Mouse (Mus musculus) adrenal gland (tissue): ENCODE data around the gene Fh1.

Source experiments
- intact Hi-C: fragments of 180-260 bp; cut with DNase I; formaldehyde crosslinking; loops from one replicate; pipeline ENCODE4 v1.15.1; 2025
- long read RNA-seq, 2 experiments: library from polyadenylated mRNA; unstranded; transcript quantifications; one replicate each; pipeline ENCODE4 v2.0.0; 2020; ENCODE audit warnings: borderline replicate concordance in 1 of 2; ENCODE audit not compliant: insufficient replicate concordance in 1 of 2

Gene Fh1
- long read RNA-seq, experiment 1, transcript Fh1-201 (10 exons, 2,636 nt) = major isoform, 157 of 165 reads
- long read RNA-seq, experiment 1, partial matches to known transcripts = 3 of 165 reads
- long read RNA-seq, experiment 1, other reads (novel, unspliced or antisense) = 5 of 165 reads
- long read RNA-seq, experiment 2, transcript Fh1-201 (10 exons, 2,636 nt) = major isoform, 172 of 177 reads
- long read RNA-seq, experiment 2, partial matches to known transcripts = 2 of 177 reads
- long read RNA-seq, experiment 2, other reads (novel, unspliced or antisense) = 3 of 177 reads

DNA sequence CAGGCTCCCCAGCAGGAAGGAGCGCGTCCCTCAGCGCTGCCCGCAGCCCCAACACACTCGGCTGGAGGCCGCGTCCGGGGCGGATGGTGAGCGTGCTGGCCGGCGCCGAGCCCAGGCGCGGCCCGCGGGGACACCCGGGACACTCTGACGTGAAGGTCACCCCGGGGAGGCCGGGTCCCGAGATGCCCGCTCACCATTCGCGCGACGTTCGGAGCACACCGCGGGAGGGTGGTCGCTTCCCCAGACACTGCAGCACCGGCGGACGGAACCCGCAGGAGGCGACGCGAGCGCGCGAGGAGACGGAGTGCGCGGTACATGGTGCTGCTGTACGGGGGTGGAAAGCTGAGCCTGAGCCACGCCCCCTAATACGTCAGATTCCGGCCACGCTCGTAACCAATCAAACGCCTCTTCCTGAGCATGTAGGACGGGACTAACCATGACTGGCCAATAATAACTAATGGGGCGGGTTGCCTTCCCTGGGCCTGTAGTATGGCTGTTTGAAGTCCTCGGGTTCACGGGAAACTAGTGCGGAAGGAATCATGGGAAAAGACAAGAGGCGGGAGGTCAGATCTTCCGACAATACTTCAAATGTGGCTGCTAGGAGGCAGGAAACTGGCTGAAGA is at the start of gene Fh1:
Gene Fh1 (minus strand): TSS at position 379 of the 623 bp plus-strand sequence.
- intact Hi-C loops = loop anchor here (5.0 kb wide), 1 partner anchor 257 kb away; the partner anchor contains the start of gene Exo1

DNA sequence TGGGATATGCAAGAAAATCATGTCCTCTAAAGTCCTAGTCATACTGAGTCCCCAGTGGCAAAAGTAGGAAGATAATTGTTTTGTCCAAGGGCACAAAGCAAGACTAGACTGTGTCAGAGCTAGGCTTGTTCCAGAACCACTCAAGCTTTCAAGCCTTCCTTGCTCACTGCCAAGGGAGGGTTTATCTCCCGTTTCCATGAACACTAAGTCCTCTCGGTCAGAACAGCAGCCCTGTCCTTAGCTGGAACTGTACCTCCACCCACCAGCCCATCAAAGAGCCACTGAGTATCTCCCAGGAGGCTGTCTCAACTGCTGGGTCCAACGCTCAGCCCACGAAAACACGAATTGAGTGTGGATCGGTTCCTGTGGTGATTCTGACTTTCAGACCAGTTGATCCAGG is 49.7 kb upstream of the Fh1 start:
- intact Hi-C loops = no loop called here

DNA sequence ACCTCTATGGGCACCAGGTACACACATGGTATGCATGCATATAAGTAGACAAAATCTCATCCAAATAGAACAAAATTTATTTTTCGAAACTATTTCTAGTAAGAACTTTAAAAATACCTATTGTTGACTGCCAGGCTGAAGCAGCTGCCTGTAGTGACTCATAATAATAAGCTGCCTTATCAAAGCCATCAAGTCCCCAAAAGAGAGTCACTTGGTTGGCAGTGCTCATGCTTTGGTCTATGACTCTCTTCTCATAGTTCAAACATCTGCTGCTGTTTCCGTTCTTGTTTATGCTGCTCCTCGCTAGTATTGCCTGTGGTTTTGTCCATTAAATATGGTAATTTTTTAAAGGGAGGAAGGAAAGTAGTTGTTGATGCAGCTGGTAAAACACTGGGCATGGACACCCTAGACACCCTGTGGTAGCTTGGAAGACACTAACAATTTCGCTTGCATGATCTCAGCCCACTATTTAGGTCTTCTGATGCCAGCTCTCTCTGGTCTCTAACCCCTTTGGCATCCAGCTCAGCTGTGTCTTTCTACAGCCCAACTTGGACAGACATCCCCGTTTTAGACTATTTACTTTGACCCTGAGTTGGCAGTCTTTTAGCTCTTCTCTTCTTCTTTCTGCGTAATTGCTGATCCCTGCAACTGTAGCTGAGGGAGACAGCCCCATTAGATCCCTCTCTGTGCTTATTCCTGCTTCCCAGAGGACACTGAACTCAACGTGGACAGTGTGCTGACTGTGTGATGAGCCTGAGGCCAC is 48.3 kb upstream of the Fh1 start:
- intact Hi-C loops = loop anchor here (5.0 kb wide), 1 partner anchor 194 kb away; no protein-coding TSS in a partner anchor

DNA sequence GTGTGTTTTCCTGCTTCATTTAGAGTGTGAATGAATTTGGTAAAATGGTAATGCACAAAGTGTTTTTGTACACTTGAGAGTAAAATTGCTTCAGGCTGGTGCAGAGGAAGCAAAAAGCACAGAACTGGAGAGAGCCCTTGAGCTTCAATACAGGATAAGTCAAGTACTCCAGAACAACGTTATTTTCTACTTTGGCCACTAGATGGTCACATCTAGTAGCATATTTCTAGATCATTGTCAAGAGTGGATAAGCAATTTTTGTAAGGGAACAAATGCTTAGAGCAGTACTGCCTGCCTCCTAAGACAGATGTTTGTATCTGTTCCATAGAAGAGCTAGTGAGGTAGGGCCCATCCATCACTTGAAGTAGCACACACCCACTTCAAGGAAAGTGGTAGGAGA is 46.2 kb upstream of the Fh1 start:
- intact Hi-C loops = loop anchor here (2.0 to 5.0 kb wide), 2 partner anchors 196 to 251 kb away; no protein-coding TSS in a partner anchor

DNA sequence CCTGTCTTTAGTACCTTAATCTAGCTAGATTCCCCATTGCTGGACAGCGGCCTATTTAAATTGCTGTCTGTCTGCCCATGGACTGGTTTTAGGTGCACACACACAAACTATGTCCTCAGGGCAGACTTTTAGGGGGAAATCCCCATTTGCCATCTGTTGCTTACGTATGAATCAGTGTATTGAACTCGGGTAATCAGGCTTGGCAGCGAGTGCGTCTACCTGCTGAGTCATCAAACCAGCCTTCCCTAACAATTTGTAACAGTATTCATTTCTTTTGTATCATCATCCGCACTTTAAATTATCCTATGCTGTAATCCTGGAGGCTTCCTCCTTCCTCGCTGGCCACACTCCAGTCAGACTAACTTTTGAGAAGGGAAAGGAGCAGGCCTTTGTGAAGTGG is 44.6 kb upstream of the Fh1 start:
- intact Hi-C loops = loop anchor here (2.0 to 5.0 kb wide), 2 partner anchors 197 to 253 kb away; no protein-coding TSS in a partner anchor

DNA sequence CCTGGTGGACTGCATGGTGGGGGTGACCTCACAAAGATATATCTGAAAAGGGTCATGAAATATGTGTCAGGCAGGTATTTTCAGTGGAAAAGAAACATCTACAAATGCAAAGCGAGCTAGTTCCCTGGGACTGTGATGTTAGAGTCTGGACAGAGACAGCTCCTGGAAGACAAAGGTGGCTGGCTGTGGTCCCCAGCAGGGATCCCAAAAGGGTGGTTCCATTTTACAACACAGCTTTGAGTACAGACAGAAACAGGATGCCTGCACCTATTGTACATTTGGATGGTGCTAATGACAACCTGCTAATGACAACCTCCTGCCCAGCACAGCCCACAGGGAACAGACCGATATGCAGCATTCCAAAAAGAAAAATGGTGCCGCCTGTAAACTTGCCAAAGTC is 44.0 kb upstream of the Fh1 start:
- intact Hi-C loops = no loop called here

DNA sequence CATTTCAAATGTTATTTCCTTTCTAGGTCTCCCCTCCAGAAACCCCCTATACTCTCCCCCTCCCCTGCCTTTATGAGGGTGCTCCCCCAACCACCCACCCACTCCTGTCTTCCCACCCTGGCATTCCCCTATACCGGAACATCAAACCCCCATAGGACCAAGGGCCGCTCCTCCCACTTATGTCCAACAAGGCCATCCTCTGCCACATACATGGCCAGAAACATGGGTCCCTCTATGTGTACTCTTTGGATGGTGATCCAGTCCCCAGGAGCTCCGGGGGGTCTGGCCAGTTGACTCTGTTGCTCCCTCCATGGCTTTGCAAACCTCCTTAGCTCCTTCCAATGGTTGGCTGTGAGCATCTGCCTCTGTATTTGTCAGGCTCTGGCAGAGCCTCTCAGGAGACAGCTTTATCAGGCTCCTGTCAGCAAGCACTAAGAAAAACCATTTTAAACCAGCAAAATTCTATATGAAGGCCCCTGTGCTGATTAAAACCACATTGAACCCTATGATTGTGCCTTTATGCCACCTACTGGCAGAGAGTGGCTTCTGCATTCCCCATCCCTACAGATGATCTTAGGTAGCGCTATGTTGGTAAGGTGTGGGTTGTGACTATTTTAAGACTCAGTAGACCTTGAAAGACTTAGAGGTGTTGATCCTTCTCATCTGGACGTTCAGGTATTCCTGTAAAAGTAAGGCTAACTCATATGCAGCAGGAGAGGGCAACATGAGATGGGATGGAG is 43.4 kb upstream of the Fh1 start:
- intact Hi-C loops = no loop called here

DNA sequence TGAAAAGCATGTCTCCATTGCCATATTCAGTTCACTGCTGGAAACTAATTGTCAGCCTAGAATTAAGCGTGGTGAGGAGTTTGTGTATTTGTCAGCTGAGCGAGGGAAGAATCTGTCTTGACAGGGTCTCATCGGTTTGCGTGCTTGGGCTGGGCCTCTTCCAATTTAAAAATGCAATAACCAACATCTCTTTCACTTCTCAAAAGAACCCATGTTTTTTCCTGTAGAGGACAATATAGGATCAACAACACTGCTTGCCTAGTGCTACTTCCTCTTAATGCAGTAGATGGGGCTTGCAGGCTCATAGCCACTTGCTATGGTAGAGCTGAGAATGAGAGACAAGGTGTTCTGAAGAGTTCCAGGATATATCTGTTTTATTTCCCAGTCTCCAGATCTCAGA is 34.5 kb upstream of the Fh1 start:
- intact Hi-C loops = no loop called here

DNA sequence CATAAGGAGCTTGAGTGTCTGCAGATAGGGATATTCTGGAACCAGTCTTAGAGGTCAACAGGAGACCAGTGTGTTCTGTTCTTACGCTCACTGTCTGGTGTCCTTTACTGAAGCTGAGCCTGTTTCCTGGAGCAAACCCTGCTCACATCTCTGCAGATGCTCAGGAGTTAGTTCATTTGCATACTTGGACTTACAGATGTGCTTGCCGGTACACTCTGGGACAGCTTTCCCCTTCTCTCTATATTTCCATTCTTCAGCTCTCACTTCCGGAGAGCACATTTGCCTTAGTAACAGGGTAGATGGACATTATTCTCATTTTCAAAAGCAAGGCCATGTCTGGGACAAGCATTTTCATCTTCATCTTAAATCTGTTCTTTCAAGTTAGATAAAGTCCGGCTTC is 23.2 kb upstream of the Fh1 start:
- intact Hi-C loops = no loop called here

DNA sequence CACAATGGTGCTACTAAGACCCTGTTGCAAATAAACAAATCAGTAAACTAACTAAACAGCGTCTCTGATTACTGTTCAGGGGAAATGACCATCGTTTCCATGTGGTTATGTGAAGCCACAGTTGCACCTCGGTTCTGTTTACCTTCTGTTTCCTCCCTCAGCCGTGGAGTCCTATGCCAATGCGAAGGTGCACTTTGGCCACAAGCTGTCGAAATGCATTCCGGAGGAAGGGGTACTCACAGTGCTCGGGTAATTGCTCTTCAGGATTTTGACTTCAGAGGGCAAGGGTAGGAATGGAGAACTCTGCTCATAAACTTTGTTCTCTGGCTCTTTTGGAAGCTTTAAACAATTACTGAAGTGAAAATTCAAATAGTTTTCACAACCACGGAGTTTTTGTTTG is 21.5 kb upstream of the Fh1 start:
- intact Hi-C loops = no loop called here

DNA sequence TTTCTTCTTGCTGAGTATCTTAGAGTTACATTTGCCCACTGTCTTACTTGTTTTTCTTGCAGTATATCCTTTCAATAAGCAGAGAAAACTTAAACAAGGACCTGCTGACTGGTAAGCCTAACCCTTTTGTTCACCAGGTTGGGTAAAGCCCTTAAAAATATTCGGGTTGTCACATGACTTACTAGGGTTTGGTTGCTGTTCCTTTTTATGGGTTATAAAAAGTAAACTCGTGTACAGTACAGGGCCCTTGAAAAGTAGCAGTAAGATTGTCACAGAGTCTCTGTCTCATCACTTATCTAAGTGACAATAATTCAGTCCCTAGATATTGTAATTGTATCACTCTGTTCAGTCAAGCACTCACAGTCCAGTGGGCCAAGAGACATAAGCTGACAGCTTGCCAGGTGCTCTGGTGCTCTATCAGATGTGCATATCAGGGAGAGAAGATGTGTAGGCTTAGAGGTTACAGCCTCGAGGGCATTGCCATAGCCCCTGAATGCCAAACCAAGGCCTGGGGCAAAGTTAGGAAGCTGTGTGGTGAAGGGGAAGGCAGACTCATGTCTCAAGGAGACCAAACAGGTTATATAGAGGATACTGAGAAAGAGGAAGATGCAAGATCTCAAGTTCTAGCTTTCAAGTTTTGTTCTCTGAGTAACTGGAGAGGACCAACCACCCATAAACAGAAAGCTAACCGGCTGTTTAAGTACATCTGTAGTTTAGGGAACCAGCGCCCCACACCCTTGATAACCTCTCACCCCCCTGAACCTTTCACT is 18.2 kb upstream of the Fh1 start:
- intact Hi-C loops = no loop called here

DNA sequence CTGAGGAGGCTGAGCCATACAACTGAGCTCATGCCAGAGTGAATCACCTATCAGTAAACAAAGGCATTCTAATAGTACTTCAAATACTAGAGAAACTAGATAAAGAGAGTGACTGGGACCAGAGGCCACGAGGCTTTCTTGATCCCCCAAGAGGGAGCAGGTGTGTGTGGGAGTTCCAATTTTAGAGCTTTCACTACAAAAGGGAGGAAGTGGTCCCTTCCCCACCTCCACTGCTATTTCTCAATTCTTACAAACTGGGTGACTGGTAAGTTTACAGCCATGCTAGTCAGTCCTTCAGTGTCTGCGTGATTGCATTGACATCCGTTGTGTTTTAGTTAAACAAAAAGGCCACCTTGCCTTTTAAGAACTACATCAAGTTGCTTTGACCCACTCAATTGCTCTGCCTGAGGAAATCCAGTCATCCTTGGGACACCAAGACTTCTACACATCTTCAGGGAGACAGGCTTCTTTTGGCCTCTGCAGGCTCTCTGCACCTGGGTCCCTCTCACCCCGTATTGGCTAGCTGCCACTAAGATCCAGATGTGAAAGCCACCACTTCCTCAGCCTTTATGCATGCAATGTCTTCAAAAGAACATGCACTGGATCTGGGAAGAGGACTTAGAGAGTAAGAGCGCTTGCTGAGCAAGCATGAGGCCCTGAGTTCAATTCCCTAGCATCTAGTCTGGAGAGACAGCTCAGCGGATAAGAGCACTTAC is 15.2 kb upstream of the Fh1 start:
- intact Hi-C loops = no loop called here

DNA sequence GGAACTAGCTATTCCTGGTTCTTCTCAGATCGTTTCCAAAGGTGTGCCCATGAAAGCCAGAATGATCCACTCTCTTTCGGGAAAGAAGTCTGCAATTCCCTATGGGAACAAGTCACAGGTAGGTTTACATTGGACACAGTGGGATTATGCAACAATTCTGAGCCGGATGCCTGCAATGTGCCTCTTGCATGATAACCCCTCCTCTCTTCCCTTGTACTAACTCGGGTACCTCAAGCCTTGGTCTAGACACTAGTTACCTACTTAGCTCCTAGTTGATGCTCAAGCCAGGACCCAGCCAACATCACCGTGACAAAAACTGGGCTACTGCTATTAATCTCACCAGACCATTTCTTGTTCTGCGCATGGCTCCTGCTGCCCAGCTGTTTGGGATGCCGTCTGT is 13.6 kb upstream of the Fh1 start:
- intact Hi-C loops = loop anchor here (10.0 kb wide), 1 partner anchor 226 kb away; no protein-coding TSS in a partner anchor

DNA sequence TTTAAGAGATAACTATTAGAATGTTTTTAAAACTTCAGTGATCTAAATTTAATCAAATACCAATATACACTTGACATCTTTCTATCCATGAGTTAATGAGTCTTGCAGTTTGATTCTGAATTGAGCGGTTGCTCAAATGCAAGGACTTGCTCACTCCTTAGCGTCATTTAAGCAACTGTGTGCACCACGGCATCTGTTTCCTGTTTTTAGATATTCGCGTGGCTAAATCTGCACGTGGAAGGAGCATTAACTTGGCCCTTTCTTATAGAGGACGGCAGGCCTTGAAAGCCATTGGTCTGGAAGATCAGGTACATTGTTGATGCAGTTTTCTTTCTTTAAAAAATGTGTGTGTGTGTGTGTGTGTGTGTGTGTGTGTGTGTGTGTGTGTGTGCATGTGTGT is 12.2 kb upstream of the Fh1 start:
- intact Hi-C loops = loop anchor here (10.0 kb wide), 1 partner anchor 227 kb away; no protein-coding TSS in a partner anchor

DNA sequence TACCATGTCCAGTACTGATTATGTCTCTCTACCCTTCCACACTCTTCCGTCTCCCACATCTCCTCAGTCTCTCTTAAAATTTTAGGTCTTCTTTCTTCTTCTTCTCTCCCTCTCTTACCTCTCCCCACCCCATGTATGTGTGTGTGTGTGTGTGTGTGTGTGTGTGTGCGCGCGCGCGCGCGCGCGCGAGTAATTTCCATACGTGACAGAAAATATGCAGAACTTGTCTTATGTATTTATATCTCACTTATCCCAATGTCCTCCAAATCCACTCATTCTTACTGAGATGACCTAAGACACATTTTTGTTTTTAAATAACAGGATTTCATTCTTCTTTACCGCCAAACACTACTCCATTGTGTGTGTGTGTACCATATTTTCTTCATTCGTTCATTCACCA is 7.0 kb upstream of the Fh1 start:
- intact Hi-C loops = loop anchor here (10.0 kb wide), 1 partner anchor 232 kb away; no protein-coding TSS in a partner anchor

DNA sequence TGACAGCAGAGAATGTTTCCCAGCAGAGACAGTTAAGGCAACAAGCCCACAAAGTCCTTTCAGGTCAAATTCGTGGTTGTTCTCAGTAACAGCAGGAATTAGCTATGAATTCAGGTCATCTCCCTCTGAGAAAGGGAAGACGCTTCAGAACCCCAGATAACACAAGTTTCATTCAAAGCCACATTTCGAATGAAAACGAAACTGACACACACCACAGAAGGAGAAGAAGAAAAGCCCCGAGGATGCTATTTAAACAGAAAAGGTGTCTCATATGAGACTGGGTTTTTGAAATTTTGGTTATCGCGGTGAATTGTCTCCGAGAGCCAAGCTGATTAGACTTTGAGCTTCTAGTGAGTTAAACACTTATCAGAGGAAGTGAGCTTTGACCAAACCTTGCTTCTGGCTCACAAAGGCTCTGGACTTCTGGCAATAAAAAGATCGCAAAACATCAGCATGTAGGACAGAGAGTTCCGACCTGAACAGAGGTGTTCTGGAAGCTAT is 6.3 kb upstream of the Fh1 start:
- intact Hi-C loops = loop anchor here (10.0 kb wide), 1 partner anchor 233 kb away; no protein-coding TSS in a partner anchor

DNA sequence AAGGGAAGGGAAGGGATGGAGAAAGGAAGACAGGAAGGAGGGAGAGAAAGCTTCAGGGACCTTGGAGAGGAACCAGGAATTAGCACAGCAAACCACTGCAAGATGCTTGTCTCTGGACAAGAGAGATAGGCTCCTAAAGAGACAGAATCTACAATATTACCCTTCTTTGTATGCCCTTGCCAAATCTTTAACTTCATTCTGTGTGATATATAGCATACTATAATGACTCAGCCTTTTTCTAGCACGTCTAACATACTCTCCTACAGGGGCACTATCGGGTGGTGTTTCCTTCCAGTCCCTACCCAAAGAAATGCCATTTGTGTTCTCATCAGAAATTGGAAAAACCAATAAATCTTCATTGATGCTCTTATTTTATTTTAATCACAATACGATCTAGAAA is 5.6 kb upstream of the Fh1 start:
- intact Hi-C loops = loop anchor here (10.0 kb wide), 1 partner anchor 234 kb away; no protein-coding TSS in a partner anchor

DNA sequence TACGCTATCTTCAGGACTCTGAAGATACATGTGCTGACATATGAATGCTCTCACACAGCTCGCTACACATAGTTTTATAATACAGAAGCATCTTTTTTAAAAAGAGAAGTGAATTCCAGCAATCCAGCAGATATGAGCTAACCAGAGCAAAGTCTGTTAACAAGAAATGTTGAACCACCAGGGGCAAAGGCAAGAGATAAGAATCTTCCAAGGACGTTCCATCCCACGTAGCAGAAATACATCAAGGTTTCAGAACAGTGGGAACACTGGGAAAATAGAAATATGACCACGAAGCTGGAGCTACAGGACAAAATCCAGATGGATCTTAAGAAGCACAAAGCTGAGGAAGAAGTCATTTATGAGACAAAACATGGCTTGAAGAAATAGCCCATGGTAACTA is 4.9 kb upstream of the Fh1 start:
- intact Hi-C loops = loop anchor here (10.0 kb wide), 1 partner anchor 234 kb away; no protein-coding TSS in a partner anchor

DNA sequence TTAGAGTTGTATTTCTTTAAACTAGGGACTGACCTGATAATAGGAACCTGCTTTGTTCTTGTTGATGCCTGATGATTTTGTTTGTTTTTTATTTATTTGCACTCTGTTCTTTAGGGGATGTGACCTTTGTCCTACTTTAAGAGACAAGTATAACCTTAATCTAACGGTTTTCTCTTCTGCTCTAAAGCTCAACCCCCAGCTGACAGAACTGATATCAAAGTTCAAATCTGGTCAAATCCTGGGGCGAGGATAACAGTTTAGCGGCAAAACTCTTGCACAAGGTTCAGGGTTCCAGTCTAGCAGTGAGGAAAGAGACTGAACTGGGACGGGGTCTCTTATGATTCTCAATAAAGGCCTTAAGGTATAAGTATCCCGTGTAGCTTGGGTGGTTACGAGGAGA is 3.8 kb upstream of the Fh1 start:
- intact Hi-C loops = loop anchor here (5.0 kb wide), 1 partner anchor 253 kb away; the partner anchor contains the start of gene Exo1
